Mouse (Mus musculus) embryonic fibroblast, embryonic 13.5 days (primary cell): Measurements from ENCODE around the gene Rnase10. TPM values are rescaled to one million over a fixed set of nuclear protein-coding genes. Genes with fewer than 3 reads are reported as not detected.
A peak's percentile ranks its signal among the peaks of the same experiment; 100 is the strongest.
"Not testable (repeated sequence)": the region's sequence is repeated elsewhere in the genome, so short reads cannot be mapped to it uniquely, and the experiment has no call there.

ENCODE experiments used
- H3K27ac ChIP-seq: 2 replicates; pipeline ENCODE4 v1.5.1; 2012; ENCODE audit warnings: low read length, control low read depth, inconsistent platforms; ENCODE audit not compliant: insufficient read depth
- H3K4me1 ChIP-seq: 2 replicates; pipeline ENCODE4 v1.6.1; 2011; ENCODE audit warnings: low read length; ENCODE audit not compliant: control insufficient read depth, insufficient read depth
- H3K4me3 ChIP-seq: 2 replicates; pipeline ENCODE4 v1.5.1; 2011; ENCODE audit warnings: mild to moderate bottlenecking, control low read depth, low read length; ENCODE audit not compliant: insufficient read depth
- CTCF ChIP-seq: IDR thresholded peaks from 2 replicates; pipeline ENCODE4 v1.5.1; 2011; ENCODE audit warnings: mild to moderate bottlenecking, control low read depth, low read length, moderate library complexity, borderline replicate concordance; ENCODE audit not compliant: insufficient read depth
- POLR2A ChIP-seq: IDR thresholded peaks from 2 replicates; pipeline ENCODE4 v1.6.1; 2011; ENCODE audit warnings: low read depth, mild to moderate bottlenecking, control low read depth, low read length, moderate library complexity
- polyA plus RNA-seq: library from polyadenylated mRNA; stranded (reverse); fragments of >200 nt; gene quantifications from 2 replicates; pipeline ENCODE4 v1.2.4, GENCODE M21; 2011; ENCODE audit warnings: low read depth; ENCODE audit not compliant: missing spikeins, insufficient read length

The Rnase10 gene
- polyA plus RNA-seq, 1 experiment = 0.68 TPM

- H3K27ac ChIP-seq = peak overlapping the region; percentile 91
- H3K4me1 ChIP-seq = peaks cover 4% of the 10 kb centered on the region
- no peak for TF ChIP-seq POLR2A
- no peak overlapping the region for H3K4me3 ChIP-seq
These were observed 2.0 kb downstream of the Rnase10 start for GRCm38 (mm10) chr14:51009572-51009971.

- H3K4me3 ChIP-seq, H3K27ac ChIP-seq, H3K4me1 ChIP-seq: not testable (repeated sequence)
These were observed 7.2 kb downstream of the Rnase10 start for GRCm38 (mm10) chr14:51014724-51015123.

- TF ChIP-seq POLR2A (no peak), CTCF (no peak)
- no peaks in the 10 kb centered on the region for H3K4me1 ChIP-seq
- H3K4me3 ChIP-seq = no peak overlapping the region
These were observed 8.2 kb downstream of the Rnase10 start for GRCm38 (mm10) chr14:51015780-51016179.

GRCm38 (mm10) chr14:51017256-51017655, 9.7 kb downstream of the Rnase10 start:
- TF ChIP-seq CTCF = no peak
- TF ChIP-seq POLR2A = no peak
- no peak overlapping the region for H3K27ac ChIP-seq
- H3K4me1 ChIP-seq = no peaks in the 10 kb centered on the region
- no peak overlapping the region for H3K4me3 ChIP-seq

More at GRCm38 (mm10) chr14:51015780-51016179, 8.2 kb downstream of the Rnase10 start:
- no peak overlapping the region for H3K27ac ChIP-seq

- Histone ChIP-seq H3K27ac (no peak overlapping the region), H3K4me1 (no peaks in the 10 kb centered on the region), H3K4me3 (no peak overlapping the region)
- TF ChIP-seq POLR2A = no peak
- no peak for TF ChIP-seq CTCF
These were observed 15.9 kb downstream of the Rnase10 start for GRCm38 (mm10) chr14:51023457-51023856.

GRCm38 (mm10) chr14:51024820-51025219, 17.3 kb downstream of the Rnase10 start:
- TF ChIP-seq POLR2A (no peak), CTCF (no peak)
- Histone ChIP-seq H3K4me1 (no peaks in the 10 kb centered on the region), H3K27ac (no peak overlapping the region), H3K4me3 (no peak overlapping the region)

GRCm38 (mm10) chr14:51026391-51027133, 19.0 kb downstream of the Rnase10 start:
- H3K4me1 ChIP-seq = no peaks in the 10 kb centered on the region
- no peak overlapping the region for H3K4me3 ChIP-seq
- H3K27ac ChIP-seq = no peak overlapping the region
- TF ChIP-seq POLR2A (no peak), CTCF (no peak)

- no peaks in the 10 kb centered on the region for H3K4me1 ChIP-seq
- TF ChIP-seq CTCF = no peak
- no peak for TF ChIP-seq POLR2A
- H3K27ac ChIP-seq = no peak overlapping the region
- H3K4me3 ChIP-seq = no peak overlapping the region
These were observed 20.0 kb downstream of the Rnase10 start for GRCm38 (mm10) chr14:51027387-51028155.

GRCm38 (mm10) chr14:51035206-51035605, 27.7 kb downstream of the Rnase10 start:
- Histone ChIP-seq H3K4me1 (no peaks in the 10 kb centered on the region), H3K27ac (no peak overlapping the region), H3K4me3 (no peak overlapping the region)
- TF ChIP-seq CTCF (no peak), POLR2A (no peak)

GRCm38 (mm10) chr14:51036214-51036613, 28.7 kb downstream of the Rnase10 start:
- Histone ChIP-seq H3K4me1 (no peaks in the 10 kb centered on the region), H3K27ac (no peak overlapping the region), H3K4me3 (no peak overlapping the region)
- TF ChIP-seq CTCF (no peak), POLR2A (no peak)
